Mouse (Mus musculus): ENCODE results near the gene Tob2. TPM values are rescaled to one million over a fixed set of nuclear protein-coding genes. Genes with fewer than 3 reads are reported as not detected.

Tob2 gene
- polyA plus RNA-seq, 1 experiment from 2014 or later = 15.7 TPM

- Histone ChIP-seq H3K27me3 (replicated peaks; ENCODE audit: control insufficient read depth, insufficient read depth, low read length) (no peaks in the 10 kb centered on the region), H3K36me3 (ENCODE audit: control insufficient read depth, insufficient read depth, low read length) (peaks cover 12% of the 10 kb centered on the region), H3K4me2 (ENCODE audit: low read length) (no peak overlapping the region), H3K4me1 (ENCODE audit: control insufficient read depth, insufficient read depth, low read depth, low read length) (peaks cover 17% of the 10 kb centered on the region), H3K9me3 (ENCODE audit: control insufficient read depth, low read length) (no peaks in the 10 kb centered on the region), H3K27ac (ENCODE audit: low read depth, low read length) (no peak overlapping the region), H3K9ac (ENCODE audit: low read depth, low read length) (no peak overlapping the region), H3K4me3 (ENCODE audit: low read length) (no peak overlapping the region)
- ATAC-seq = no peak
- 88% methylated on average over 7 of the region's 7 CpGs for WGBS
These were observed 5.5 kb downstream of the Tob2 start for GRCm38 (mm10) chr15:81853081-81853480.

- Histone ChIP-seq H3K36me3 (ENCODE audit: control insufficient read depth, insufficient read depth, low read length) (peaks cover 12% of the 10 kb centered on the region), H3K27me3 (replicated peaks; ENCODE audit: control insufficient read depth, insufficient read depth, low read length) (no peaks in the 10 kb centered on the region), H3K27ac (ENCODE audit: low read depth, low read length) (no peak overlapping the region), H3K4me2 (ENCODE audit: low read length) (no peak overlapping the region), H3K4me1 (ENCODE audit: control insufficient read depth, insufficient read depth, low read depth, low read length) (peaks cover 17% of the 10 kb centered on the region), H3K9me3 (ENCODE audit: control insufficient read depth, low read length) (no peaks in the 10 kb centered on the region), H3K9ac (ENCODE audit: low read depth, low read length) (no peak overlapping the region), H3K4me3 (ENCODE audit: low read length) (no peak overlapping the region)
- WGBS = 94% methylated on average over 9 of the region's 9 CpGs
- ATAC-seq = no peak
These were observed 6.1 kb downstream of the Tob2 start for GRCm38 (mm10) chr15:81852411-81853000.

DNA sequence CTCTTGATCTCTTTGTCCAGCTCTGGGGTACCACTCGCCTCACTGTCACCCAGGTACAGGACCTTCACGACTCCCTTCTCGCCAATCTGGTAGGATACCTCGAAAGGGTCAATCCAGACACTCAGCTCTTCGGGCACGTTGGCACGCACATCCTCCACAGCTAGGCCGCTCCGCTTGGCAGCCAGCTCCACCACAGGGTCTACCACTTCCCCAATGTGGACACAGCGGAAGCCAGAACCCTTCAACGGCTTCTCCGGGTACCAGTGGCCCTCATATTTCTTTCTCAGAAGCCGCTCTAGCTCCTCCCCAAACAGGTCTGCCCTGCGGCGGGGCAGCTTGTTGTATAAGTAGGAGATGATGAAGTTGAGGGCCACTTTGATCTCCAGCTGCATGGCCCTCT is 7.2 kb downstream of the Tob2 start:
- Histone ChIP-seq H3K36me3 (ENCODE audit: control insufficient read depth, insufficient read depth, low read length) (peaks cover 12% of the 10 kb centered on the region), H3K27ac (ENCODE audit: low read depth, low read length) (no peak overlapping the region), H3K4me1 (ENCODE audit: control insufficient read depth, insufficient read depth, low read depth, low read length) (peaks cover 11% of the 10 kb centered on the region), H3K9me3 (ENCODE audit: control insufficient read depth, low read length) (no peaks in the 10 kb centered on the region), H3K4me2 (ENCODE audit: low read length) (no peak overlapping the region), H3K4me3 (ENCODE audit: low read length) (no peak overlapping the region), H3K27me3 (replicated peaks; ENCODE audit: control insufficient read depth, insufficient read depth, low read length) (no peaks in the 10 kb centered on the region), H3K9ac (ENCODE audit: low read depth, low read length) (no peak overlapping the region)
- no peak for ATAC-seq
- 94% methylated on average over 15 of the region's 15 CpGs for WGBS

DNA sequence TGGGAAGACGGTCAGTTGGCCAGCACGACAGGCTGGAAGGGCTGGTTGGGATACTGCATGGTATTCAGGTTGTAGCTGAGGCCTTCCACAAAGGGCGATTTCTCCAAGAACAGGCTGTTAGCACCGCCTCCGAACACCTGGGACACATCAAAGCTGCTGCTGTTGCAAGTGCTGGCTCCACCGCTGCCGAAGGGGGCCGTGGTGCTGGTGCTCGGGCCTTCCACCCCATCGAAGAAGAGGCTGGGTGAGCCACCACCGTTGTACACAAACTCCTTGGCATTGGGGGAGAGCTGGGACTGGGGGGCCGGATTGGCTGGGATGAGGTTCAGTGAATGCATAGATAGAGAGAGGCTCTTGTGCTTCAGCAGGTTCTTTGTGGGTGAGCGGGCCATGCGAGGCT is 7.9 kb downstream of the Tob2 start:
- peaks cover 12% of the 10 kb centered on the region for H3K36me3 ChIP-seq (ENCODE audit: control insufficient read depth, insufficient read depth, low read length)
- no peak overlapping the region for H3K4me3 ChIP-seq (ENCODE audit: low read length)
- no peak overlapping the region for H3K9ac ChIP-seq (ENCODE audit: low read depth, low read length)
- H3K27me3 ChIP-seq (replicated peaks; ENCODE audit: control insufficient read depth, insufficient read depth, low read length) = no peaks in the 10 kb centered on the region
- H3K9me3 ChIP-seq (ENCODE audit: control insufficient read depth, low read length) = no peaks in the 10 kb centered on the region
- ATAC-seq = no peak
- WGBS = 90% methylated on average over 14 of the region's 14 CpGs
- no peak overlapping the region for H3K27ac ChIP-seq (ENCODE audit: low read depth, low read length)
- H3K4me1 ChIP-seq (ENCODE audit: control insufficient read depth, insufficient read depth, low read depth, low read length) = peaks cover 8% of the 10 kb centered on the region; the same call in 1 of the 2 replicates
- no peak overlapping the region for H3K4me2 ChIP-seq (ENCODE audit: low read length)

DNA sequence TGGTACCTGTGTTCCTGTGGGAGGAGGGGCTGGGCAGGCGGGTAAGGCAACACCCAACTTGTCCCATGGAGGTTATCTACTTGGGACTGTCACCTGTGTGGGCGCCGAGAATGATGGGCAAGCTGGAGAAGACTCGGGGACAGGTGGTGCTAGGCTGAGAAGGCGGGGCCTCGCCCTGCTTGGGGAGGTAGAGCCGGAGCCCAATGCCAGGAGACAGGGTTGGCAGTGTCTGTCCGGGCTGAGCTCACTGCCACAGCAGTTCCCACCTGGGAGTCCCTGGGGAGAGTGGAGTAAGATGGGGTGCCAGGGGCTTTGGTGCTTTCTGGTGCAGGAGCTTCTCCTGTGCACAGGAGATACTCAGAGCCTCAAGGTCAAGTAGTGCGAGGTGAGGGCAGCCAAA is 9.5 kb downstream of the Tob2 start:
- no peaks in the 10 kb centered on the region; the same call in 1 of the 2 replicates for H3K4me1 ChIP-seq (ENCODE audit: control insufficient read depth, insufficient read depth, low read depth, low read length)
- peaks cover 12% of the 10 kb centered on the region for H3K36me3 ChIP-seq (ENCODE audit: control insufficient read depth, insufficient read depth, low read length)
- WGBS = 85% methylated on average over 9 of the region's 9 CpGs
- no peak overlapping the region for H3K4me3 ChIP-seq (ENCODE audit: low read length)
- H3K9me3 ChIP-seq (ENCODE audit: control insufficient read depth, low read length) = no peaks in the 10 kb centered on the region
- no peak overlapping the region for H3K4me2 ChIP-seq (ENCODE audit: low read length)
- no peaks in the 10 kb centered on the region for H3K27me3 ChIP-seq (replicated peaks; ENCODE audit: control insufficient read depth, insufficient read depth, low read length)
- ATAC-seq = no peak
- H3K9ac ChIP-seq (ENCODE audit: low read depth, low read length) = no peak overlapping the region
- no peak overlapping the region for H3K27ac ChIP-seq (ENCODE audit: low read depth, low read length)

DNA sequence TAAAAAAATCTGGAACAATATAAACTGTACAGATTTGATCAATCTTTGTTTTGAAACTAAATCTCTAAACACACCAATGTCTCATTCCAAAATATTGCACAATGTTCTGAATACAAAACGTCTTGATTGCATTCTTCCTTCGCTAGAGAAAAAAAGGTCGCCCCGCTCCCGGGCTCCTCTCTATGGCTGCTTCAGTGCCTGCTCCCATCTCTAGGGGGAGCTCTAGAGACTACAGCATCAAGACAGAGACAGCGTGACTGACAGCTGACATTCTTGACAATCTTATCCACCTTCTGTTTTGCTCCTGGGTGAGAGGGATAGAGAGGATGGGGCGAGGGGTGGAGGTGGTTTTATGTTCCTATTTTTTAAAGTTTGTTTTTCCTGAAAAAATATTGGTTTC is 10.3 kb downstream of the Tob2 start:
- H3K9me3 ChIP-seq (ENCODE audit: control insufficient read depth, low read length) = no peaks in the 10 kb centered on the region
- no peak overlapping the region for H3K27ac ChIP-seq (ENCODE audit: low read depth, low read length)
- 39% methylated on average over 7 of the region's 7 CpGs for WGBS
- no peaks in the 10 kb centered on the region; the same call in 1 of the 2 replicates for H3K4me1 ChIP-seq (ENCODE audit: control insufficient read depth, insufficient read depth, low read depth, low read length)
- no peaks in the 10 kb centered on the region for H3K27me3 ChIP-seq (replicated peaks; ENCODE audit: control insufficient read depth, insufficient read depth, low read length)
- H3K36me3 ChIP-seq (ENCODE audit: control insufficient read depth, insufficient read depth, low read length) = peaks cover 12% of the 10 kb centered on the region
- no peak overlapping the region for H3K4me2 ChIP-seq (ENCODE audit: low read length)
- H3K4me3 ChIP-seq (ENCODE audit: low read length) = no peak overlapping the region
- H3K9ac ChIP-seq (ENCODE audit: low read depth, low read length) = no peak overlapping the region
- ATAC-seq = no peak

- ATAC-seq = no peak
- Histone ChIP-seq H3K9ac (ENCODE audit: low read depth, low read length) (no peak overlapping the region), H3K4me2 (ENCODE audit: low read length) (no peak overlapping the region), H3K4me1 (ENCODE audit: control insufficient read depth, insufficient read depth, low read depth, low read length) (no peaks in the 10 kb centered on the region; the same call in 1 of the 2 replicates), H3K27me3 (replicated peaks; ENCODE audit: control insufficient read depth, insufficient read depth, low read length) (no peaks in the 10 kb centered on the region), H3K4me3 (ENCODE audit: low read length) (no peak overlapping the region), H3K9me3 (ENCODE audit: control insufficient read depth, low read length) (no peaks in the 10 kb centered on the region), H3K36me3 (ENCODE audit: control insufficient read depth, insufficient read depth, low read length) (peaks cover 12% of the 10 kb centered on the region), H3K27ac (ENCODE audit: low read depth, low read length) (no peak overlapping the region)
- 89% methylated on average over 5 of the region's 5 CpGs for WGBS
These were observed 10.7 kb downstream of the Tob2 start for GRCm38 (mm10) chr15:81847861-81848260.

DNA sequence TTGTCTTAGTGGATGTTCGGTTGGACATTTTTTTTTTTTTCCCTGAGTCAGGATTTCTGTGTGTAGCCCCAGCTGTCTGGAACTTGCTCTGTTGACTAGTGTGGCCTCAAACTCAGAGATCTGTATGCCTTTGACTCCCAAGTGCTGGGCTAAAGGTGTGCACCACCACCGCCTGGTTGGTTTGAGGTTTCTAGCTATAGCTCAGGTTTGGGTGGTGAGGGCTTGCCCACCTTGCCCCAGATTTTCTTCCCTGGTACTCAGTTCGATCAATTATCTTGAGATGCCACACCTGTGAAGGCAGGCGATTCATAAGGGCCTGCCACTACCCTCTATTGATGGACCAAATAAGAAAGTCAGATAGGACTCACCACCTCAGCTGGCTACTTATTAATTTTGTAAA is 11.4 kb downstream of the Tob2 start:
- H3K9me3 ChIP-seq (ENCODE audit: control insufficient read depth, low read length) = no peaks in the 10 kb centered on the region
- H3K4me1 ChIP-seq (ENCODE audit: control insufficient read depth, insufficient read depth, low read depth, low read length) = no peaks in the 10 kb centered on the region; the same call in 1 of the 2 replicates
- 91% methylated on average over 4 of the region's 4 CpGs for WGBS
- no peaks in the 10 kb centered on the region for H3K27me3 ChIP-seq (replicated peaks; ENCODE audit: control insufficient read depth, insufficient read depth, low read length)
- peaks cover 12% of the 10 kb centered on the region for H3K36me3 ChIP-seq (ENCODE audit: control insufficient read depth, insufficient read depth, low read length)
- H3K4me3 ChIP-seq (ENCODE audit: low read length) = no peak overlapping the region
- H3K9ac ChIP-seq (ENCODE audit: low read depth, low read length) = no peak overlapping the region
- no peak overlapping the region for H3K27ac ChIP-seq (ENCODE audit: low read depth, low read length)
- no peak overlapping the region for H3K4me2 ChIP-seq (ENCODE audit: low read length)
- ATAC-seq = no peak

DNA sequence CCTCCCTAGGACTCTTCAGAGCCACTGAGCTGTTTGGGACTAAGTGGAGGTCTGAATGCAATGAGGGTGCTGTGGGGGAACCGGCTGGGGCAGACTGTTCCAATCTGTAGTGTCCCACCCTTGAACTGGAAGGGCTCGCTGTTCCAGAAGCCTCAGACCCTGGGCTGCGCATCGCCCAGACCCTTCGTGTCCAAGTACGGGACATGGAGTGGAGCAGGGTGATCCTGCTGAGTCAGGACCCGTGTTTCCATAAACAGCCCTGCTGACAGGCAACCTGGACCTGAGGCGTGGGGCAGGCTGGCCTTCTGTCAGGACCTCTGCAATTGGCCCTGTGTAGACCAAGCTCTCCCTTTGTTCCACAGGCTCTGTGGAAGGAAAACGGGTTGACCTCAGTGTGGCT is 11.8 kb downstream of the Tob2 start:
- 91% methylated on average over 9 of the region's 9 CpGs for WGBS
- ATAC-seq = no peak
- no peaks in the 10 kb centered on the region; the same call in 1 of the 2 replicates for H3K4me1 ChIP-seq (ENCODE audit: control insufficient read depth, insufficient read depth, low read depth, low read length)

More for the DNA sequence above, 11.8 kb downstream of the Tob2 start:
- Histone ChIP-seq H3K9ac (ENCODE audit: low read depth, low read length) (no peak overlapping the region), H3K4me2 (ENCODE audit: low read length) (no peak overlapping the region), H3K27ac (ENCODE audit: low read depth, low read length) (no peak overlapping the region), H3K4me3 (ENCODE audit: low read length) (no peak overlapping the region), H3K27me3 (replicated peaks; ENCODE audit: control insufficient read depth, insufficient read depth, low read length) (no peaks in the 10 kb centered on the region), H3K9me3 (ENCODE audit: control insufficient read depth, low read length) (no peaks in the 10 kb centered on the region), H3K36me3 (ENCODE audit: control insufficient read depth, insufficient read depth, low read length) (peaks cover 12% of the 10 kb centered on the region)
